Mouse (Mus musculus) lung, embryonic 15.5 days (tissue): ENCODE results near the gene Frat1. TPM values are rescaled to one million over a fixed set of nuclear protein-coding genes. Genes with fewer than 3 reads are reported as not detected.

Source experiments
- ATAC-seq: fragments of 200-750 bp; cut with Nextera tagmentation; 2 replicates; pipeline ENCODE4 v1.8.0; 2017; ENCODE audit warnings: moderate number of reproducible peaks, borderline replicate concordance; ENCODE audit not compliant: low FRiP score, low TSS enrichment; ENCODE audit errors: extremely low read depth
- H3K27ac ChIP-seq: fragments of 300-500 bp; sonication (generic); 2 replicates; pipeline ENCODE4 v1.5.1; 2015; ENCODE audit warnings: moderate library complexity, mild to moderate bottlenecking, inconsistent platforms
- H3K27me3 ChIP-seq: fragments of 300-500 bp; sonication (generic); 2 replicates; pipeline ENCODE4 v1.6.1; 2015; ENCODE audit warnings: inconsistent platforms
- H3K36me3 ChIP-seq: fragments of 300-500 bp; sonication (generic); 2 replicates; pipeline ENCODE4 v1.6.1; 2015; ENCODE audit warnings: inconsistent platforms
- H3K4me1 ChIP-seq: fragments of 300-500 bp; sonication (generic); 2 replicates; pipeline ENCODE4 v1.6.1; 2015; ENCODE audit warnings: inconsistent platforms
- H3K4me2 ChIP-seq: fragments of 300-500 bp; sonication (generic); 2 replicates; pipeline ENCODE4 v1.6.1; 2015; ENCODE audit warnings: inconsistent platforms, mild to moderate bottlenecking, moderate library complexity
- H3K4me3 ChIP-seq: fragments of 300-500 bp; sonication (generic); 2 replicates; pipeline ENCODE4 v1.5.1; 2015; ENCODE audit warnings: mild to moderate bottlenecking, inconsistent platforms
- H3K9ac ChIP-seq: fragments of 300-500 bp; sonication (generic); 2 replicates; pipeline ENCODE4 v1.6.1; 2015; ENCODE audit warnings: inconsistent platforms
- H3K9me3 ChIP-seq: fragments of 300-500 bp; sonication (generic); 2 replicates; pipeline ENCODE4 v1.6.1; 2016; ENCODE audit warnings: inconsistent platforms
- WGBS: fragments of 180-500 bp; shearing (Covaris S2); methylation state at CpG from one replicate; pipeline ENCODE4 v1.1.7; 2015; 5-methylcytosine and 5-hydroxymethylcytosine counted together
- polyA plus RNA-seq: library from polyadenylated mRNA; unstranded; fragments of >200 nt; fragmentation: Nextera tagmentation; extraction: Ambion mirVana; gene quantifications from 2 replicates; pipeline ENCODE4 v1.2.1, GENCODE M21; 2015

Gene Frat1
- polyA plus RNA-seq, 1 experiment from 2014 or later, result 7.2 TPM

DNA sequence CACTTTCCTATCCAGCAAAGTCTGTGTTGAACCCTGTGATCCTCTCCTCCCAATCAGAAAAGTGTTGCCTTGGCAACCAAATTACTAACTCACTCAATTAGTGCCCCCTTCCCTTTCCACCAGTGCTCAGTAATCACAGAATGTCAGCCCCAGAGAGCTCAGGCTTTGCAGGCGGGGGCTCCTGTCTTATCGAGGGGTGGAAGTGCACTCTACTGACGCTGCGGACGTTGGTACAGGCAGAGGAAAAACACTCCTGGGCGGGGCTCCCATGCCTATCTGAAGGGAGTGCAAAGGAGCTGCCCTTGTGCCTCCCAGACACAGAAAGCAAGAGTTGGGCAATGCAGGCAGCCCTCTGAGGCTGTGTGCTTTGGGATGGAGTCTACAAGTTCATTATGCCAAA is 6.0 kb downstream of the Frat1 start:
- WGBS, result 3% methylated on average over 6 of the region's 6 CpGs
- Histone ChIP-seq H3K27ac (no peak overlapping the region), H3K9ac (no peak overlapping the region), H3K4me1 (peaks cover 17% of the 10 kb centered on the region), H3K36me3 (no peaks in the 10 kb centered on the region), H3K4me3 (no peak overlapping the region), H3K27me3 (peaks cover 42% of the 10 kb centered on the region), H3K4me2 (no peak overlapping the region), H3K9me3 (no peaks in the 10 kb centered on the region)
- ATAC-seq, result no peak

DNA sequence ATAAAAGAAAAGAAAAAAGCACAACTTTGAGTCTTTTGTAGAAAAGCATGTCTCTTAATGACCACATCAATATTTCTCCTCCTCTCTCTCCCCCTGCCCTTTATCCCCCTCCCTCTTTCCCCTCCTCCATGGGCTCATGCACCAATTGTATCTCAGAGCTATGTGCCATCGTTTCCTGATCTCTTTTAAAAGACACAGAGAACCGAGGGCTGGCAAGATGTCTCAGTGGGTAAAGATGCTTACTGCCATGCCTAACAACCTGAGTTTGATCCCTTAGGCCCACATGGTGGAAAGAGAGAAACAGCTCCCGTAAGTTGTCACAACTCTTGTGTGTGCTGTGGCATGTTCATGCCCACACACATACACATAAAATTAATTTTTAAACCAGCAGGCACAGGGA is 6.9 kb downstream of the Frat1 start:
- ATAC-seq, result no peak
- no peak overlapping the region for H3K4me2 ChIP-seq
- peaks cover 34% of the 10 kb centered on the region for H3K27me3 ChIP-seq
- WGBS, result 46% methylated on average over 3 of the region's 3 CpGs
- no peak overlapping the region for H3K9ac ChIP-seq
- H3K4me3 ChIP-seq, result no peak overlapping the region
- H3K27ac ChIP-seq, result no peak overlapping the region
- H3K9me3 ChIP-seq, result no peaks in the 10 kb centered on the region
- peaks cover 10% of the 10 kb centered on the region for H3K4me1 ChIP-seq
- H3K36me3 ChIP-seq, result no peaks in the 10 kb centered on the region

- WGBS, result 35% methylated on average over 9 of the region's 9 CpGs
- no peaks in the 10 kb centered on the region for H3K9me3 ChIP-seq
- peaks cover 28% of the 10 kb centered on the region; the same call in 1 of the 2 replicates for H3K27me3 ChIP-seq
- H3K36me3 ChIP-seq, result no peaks in the 10 kb centered on the region
- 0 out of 2 replicates have a peak, but pooled peaks have one; percentile 5 for ATAC-seq
- H3K4me1 ChIP-seq, result peaks cover 6% of the 10 kb centered on the region; the same call in 1 of the 2 replicates
- H3K4me3 ChIP-seq, result no peak overlapping the region
- peak overlapping the region; percentile 2; the same call in 1 of the 2 replicates for H3K4me2 ChIP-seq
- H3K27ac ChIP-seq, result no peak overlapping the region
- no peak overlapping the region for H3K9ac ChIP-seq
Observed at GRCm38 (mm10) chr19:41837194-41837916, 7.6 kb downstream of the Frat1 start.

DNA sequence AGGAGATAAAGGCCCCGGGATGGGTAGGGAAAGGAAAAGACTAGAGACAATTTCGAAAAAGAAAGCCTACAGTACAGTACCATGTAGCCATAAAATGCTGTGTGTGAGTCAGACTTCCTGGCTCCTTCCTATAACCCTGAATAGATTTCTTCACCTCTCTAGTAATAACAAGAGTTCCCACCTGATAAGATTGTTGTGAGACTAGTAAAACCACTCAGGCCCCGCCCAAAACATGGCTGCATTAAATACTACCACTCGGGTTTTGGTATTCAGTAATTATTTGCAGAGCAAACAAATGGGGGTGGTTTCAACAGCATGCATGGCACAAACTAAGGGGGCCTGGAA is 8.1 kb downstream of the Frat1 start:
- peak; percentile 27; the same call in 1 of the 2 replicates for ATAC-seq

GRCm38 (mm10) chr19:41838808-41839207 is 9.0 kb downstream of the Frat1 start:
- H3K27ac ChIP-seq, result no peak overlapping the region
- H3K9me3 ChIP-seq, result no peaks in the 10 kb centered on the region
- 19% methylated on average over 6 of the region's 6 CpGs for WGBS
- ATAC-seq, result no peak
- no peak overlapping the region for H3K9ac ChIP-seq
- H3K4me2 ChIP-seq, result no peak overlapping the region
- H3K27me3 ChIP-seq, result peaks cover 16% of the 10 kb centered on the region; the same call in 1 of the 2 replicates
- no peaks in the 10 kb centered on the region for H3K36me3 ChIP-seq
- H3K4me3 ChIP-seq, result no peak overlapping the region
- peaks cover 6% of the 10 kb centered on the region; the same call in 1 of the 2 replicates for H3K4me1 ChIP-seq

More for the DNA sequence above, 8.1 kb downstream of the Frat1 start:
- H3K27ac ChIP-seq, result no peak overlapping the region
- H3K27me3 ChIP-seq, result peaks cover 22% of the 10 kb centered on the region; the same call in 1 of the 2 replicates
- H3K9me3 ChIP-seq, result no peaks in the 10 kb centered on the region
- H3K9ac ChIP-seq, result no peak overlapping the region
- 39% methylated on average over 4 of the region's 4 CpGs for WGBS
- H3K36me3 ChIP-seq, result no peaks in the 10 kb centered on the region
- H3K4me1 ChIP-seq, result peaks cover 6% of the 10 kb centered on the region; the same call in 1 of the 2 replicates
- H3K4me2 ChIP-seq, result peak overlapping the region; percentile 2; the same call in 1 of the 2 replicates
- H3K4me3 ChIP-seq, result no peak overlapping the region

DNA sequence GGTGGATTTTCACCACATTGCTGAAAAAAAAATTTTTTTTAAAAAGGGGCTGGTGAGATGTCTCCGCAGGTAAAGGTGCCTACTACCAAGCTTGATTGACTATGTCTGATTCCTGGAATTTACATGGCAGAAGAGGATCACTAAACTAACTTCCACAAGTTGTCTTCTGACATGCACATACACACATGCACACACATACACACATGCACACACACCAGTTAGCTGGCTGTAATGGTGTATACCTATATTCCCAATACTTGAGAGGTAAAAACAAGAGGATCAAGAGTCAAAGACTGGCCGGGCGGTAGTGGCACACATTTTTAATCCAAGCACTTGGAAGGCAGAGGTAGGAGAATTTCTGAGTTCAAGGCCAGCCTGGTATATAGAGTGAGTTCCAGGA is 9.9 kb downstream of the Frat1 start:
- Histone ChIP-seq H3K27me3 (peaks cover 16% of the 10 kb centered on the region; the same call in 1 of the 2 replicates), H3K4me2 (no peak overlapping the region), H3K9ac (no peak overlapping the region), H3K27ac (no peak overlapping the region), H3K36me3 (no peaks in the 10 kb centered on the region), H3K9me3 (no peaks in the 10 kb centered on the region), H3K4me1 (peaks cover 6% of the 10 kb centered on the region; the same call in 1 of the 2 replicates), H3K4me3 (no peak overlapping the region)
- WGBS, result 90% methylated on average over 3 of the region's 3 CpGs
- ATAC-seq, result no peak

DNA sequence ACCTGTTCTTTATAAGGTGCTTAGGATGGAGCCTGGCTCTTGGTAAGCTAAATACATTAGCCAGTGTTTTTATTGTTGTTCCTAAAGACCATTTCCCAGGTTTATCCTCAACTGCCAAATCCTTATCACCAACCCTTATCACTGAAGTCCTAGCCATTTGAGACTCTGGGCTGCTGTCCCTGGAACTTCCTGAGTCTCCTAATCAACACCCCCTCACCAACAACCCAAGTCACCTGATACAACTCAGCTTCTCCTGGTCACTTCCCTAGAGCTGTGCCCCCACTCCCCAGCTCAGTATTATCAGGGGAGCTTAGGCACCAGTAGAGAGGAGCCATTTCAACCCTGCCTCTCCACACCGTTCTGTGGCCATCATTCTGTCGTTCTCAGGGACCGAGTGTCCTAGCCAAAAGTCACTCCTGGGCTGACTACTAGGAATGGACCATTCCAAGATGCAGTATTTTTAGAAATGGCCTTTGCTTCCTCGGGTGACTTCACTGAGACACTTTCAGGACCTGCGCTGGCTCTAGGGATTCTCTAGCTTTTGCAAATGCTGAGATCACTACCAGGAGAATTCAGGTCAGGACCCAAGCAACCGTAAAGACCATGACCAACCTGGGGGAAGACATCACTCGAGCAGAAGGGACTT is 11.5 kb downstream of the Frat1 start:
- no peak for ATAC-seq
- 70% methylated on average over 7 of the region's 7 CpGs for WGBS
- H3K4me3 ChIP-seq, result no peak overlapping the region

DNA sequence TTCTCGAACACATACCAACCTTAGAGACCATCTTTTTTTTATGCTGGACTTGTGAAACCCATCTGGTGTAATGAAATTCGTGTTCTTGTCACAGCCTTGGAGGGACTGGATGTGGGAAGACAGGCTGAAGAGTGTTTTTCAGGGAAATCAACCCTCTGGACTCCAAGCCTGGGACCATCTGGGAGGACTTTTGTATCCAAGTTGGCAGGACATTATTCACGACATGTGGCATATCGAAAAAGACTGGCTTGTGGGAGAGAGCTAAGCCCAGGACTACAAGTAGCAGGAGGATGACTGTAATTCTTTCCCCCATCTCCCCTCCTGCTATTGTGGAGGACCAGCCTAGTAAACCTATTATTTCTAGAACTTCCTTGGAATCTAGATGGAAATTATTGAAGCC is 12.4 kb downstream of the Frat1 start:
- H3K36me3 ChIP-seq, result no peaks in the 10 kb centered on the region
- ATAC-seq, result no peak
- H3K4me3 ChIP-seq, result no peak overlapping the region
- H3K9me3 ChIP-seq, result no peaks in the 10 kb centered on the region
- 75% methylated on average over 4 of the region's 4 CpGs for WGBS
- H3K4me1 ChIP-seq, result peaks cover 12% of the 10 kb centered on the region
- H3K27me3 ChIP-seq, result peaks cover 21% of the 10 kb centered on the region; the same call in 1 of the 2 replicates
- no peak overlapping the region for H3K4me2 ChIP-seq
- H3K9ac ChIP-seq, result no peak overlapping the region
- H3K27ac ChIP-seq, result no peak overlapping the region

More for the DNA sequence above, 11.5 kb downstream of the Frat1 start:
- no peaks in the 10 kb centered on the region for H3K36me3 ChIP-seq
- H3K4me2 ChIP-seq, result no peak overlapping the region
- H3K9ac ChIP-seq, result no peak overlapping the region
- H3K27ac ChIP-seq, result no peak overlapping the region
- H3K4me1 ChIP-seq, result peaks cover 8% of the 10 kb centered on the region
- H3K9me3 ChIP-seq, result no peaks in the 10 kb centered on the region
- H3K27me3 ChIP-seq, result peaks cover 17% of the 10 kb centered on the region; the same call in 1 of the 2 replicates

- no peak for ATAC-seq
- WGBS, result 83% methylated on average over 4 of the region's 4 CpGs
- H3K9ac ChIP-seq, result no peak overlapping the region
- peaks cover 21% of the 10 kb centered on the region; the same call in 1 of the 2 replicates for H3K27me3 ChIP-seq
- H3K27ac ChIP-seq, result no peak overlapping the region
- H3K4me2 ChIP-seq, result no peak overlapping the region
- no peaks in the 10 kb centered on the region for H3K9me3 ChIP-seq
- no peaks in the 10 kb centered on the region for H3K36me3 ChIP-seq
- peaks cover 7% of the 10 kb centered on the region for H3K4me1 ChIP-seq
- H3K4me3 ChIP-seq, result no peak overlapping the region
Observed at GRCm38 (mm10) chr19:41842706-41843105, 12.9 kb downstream of the Frat1 start.

- WGBS, result 83% methylated on average over 6 of the region's 6 CpGs
- Histone ChIP-seq H3K27me3 (peaks cover 18% of the 10 kb centered on the region; the same call in 1 of the 2 replicates), H3K9ac (no peak overlapping the region), H3K4me3 (no peak overlapping the region), H3K27ac (no peak overlapping the region), H3K4me2 (no peak overlapping the region), H3K4me1 (peaks cover 7% of the 10 kb centered on the region), H3K36me3 (no peaks in the 10 kb centered on the region), H3K9me3 (no peaks in the 10 kb centered on the region)
- ATAC-seq, result no peak
Observed at GRCm38 (mm10) chr19:41844345-41844744, 14.6 kb downstream of the Frat1 start.

DNA sequence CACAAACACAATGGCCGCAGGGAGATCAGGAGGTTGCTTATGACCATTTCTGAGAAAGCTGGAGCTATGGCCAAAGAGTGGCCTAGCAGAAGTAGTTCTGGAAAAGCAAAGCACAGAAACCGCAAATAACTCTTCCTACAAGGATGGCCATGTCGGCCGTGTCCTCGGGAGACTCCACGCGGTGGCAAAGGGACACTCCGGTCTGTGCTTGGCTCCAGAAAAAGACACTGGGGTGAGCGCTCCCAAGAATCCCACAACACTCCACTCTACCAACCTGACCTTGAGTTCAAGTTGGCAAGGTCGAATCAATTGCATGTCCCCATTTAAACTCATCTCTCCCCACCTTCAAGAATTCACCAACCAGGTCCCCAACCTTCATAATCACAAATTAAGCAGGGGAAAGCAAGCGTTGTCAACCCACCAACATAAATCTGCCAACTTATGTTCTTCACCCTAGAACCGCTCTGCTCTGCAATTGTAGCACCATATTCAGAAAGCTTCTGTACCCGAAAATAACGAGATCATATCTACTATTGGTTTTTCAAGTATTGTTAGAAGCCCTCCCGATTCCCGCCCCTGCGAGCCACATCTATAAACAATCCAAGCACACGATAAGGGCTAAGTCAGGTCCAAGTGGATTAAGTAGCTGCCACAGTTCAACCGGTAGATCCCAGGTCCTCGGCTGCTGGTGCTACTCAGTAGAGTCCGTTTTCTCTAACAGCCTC is 16.8 kb downstream of the Frat1 start:
- no peaks in the 10 kb centered on the region for H3K36me3 ChIP-seq
- peak overlapping the region; percentile 56 for H3K4me3 ChIP-seq
- no peaks in the 10 kb centered on the region for H3K9me3 ChIP-seq
- 12% methylated on average over 21 of the region's 21 CpGs for WGBS
- H3K27ac ChIP-seq, result no peak overlapping the region
- H3K4me2 ChIP-seq, result peak overlapping the region; percentile 93
- peaks cover 10% of the 10 kb centered on the region; the same call in 1 of the 2 replicates for H3K27me3 ChIP-seq
- H3K9ac ChIP-seq, result peak overlapping the region; percentile 49
- peaks cover 21% of the 10 kb centered on the region for H3K4me1 ChIP-seq
- no peak for ATAC-seq
